Mouse (Mus musculus) thymus, postnatal 10 days (tissue): Measurements from ENCODE around the gene Gm10320.

ENCODE experiments used
- DNase-seq, 2 experiments: peaks; one replicate each; pipeline ENCODE4 v3.0.0; 2021; ENCODE audit warnings: low spot score in 2 of 2

The Gm10320 gene

GRCm38 (mm10) chr13:98503601-98504000 is 11.8 kb upstream of the Gm10320 start:
- DNase-seq = no peak

GRCm38 (mm10) chr13:98502813-98503341 is 11.1 kb upstream of the Gm10320 start:
- DNase-seq = no peak

GRCm38 (mm10) chr13:98502236-98502812 is 10.5 kb upstream of the Gm10320 start:
- DNase-seq = no peak

- DNase-seq = no peak
Measured at GRCm38 (mm10) chr13:98501321-98501720, 9.5 kb upstream of the Gm10320 start.

- DNase-seq = no peak
Measured at GRCm38 (mm10) chr13:98500471-98501125, 8.8 kb upstream of the Gm10320 start.

- no peak for DNase-seq
Measured at GRCm38 (mm10) chr13:98498561-98498960, 6.8 kb upstream of the Gm10320 start.

- no peak for DNase-seq
Measured at GRCm38 (mm10) chr13:98498080-98498479, 6.3 kb upstream of the Gm10320 start.

GRCm38 (mm10) chr13:98496917-98497870 is 5.4 kb upstream of the Gm10320 start:
- no peak for DNase-seq

- DNase-seq = no peak
Measured at GRCm38 (mm10) chr13:98494492-98495064, 2.8 kb upstream of the Gm10320 start.

- no peak for DNase-seq
Measured at GRCm38 (mm10) chr13:98492569-98493255, 911 bp upstream of the Gm10320 start.

- DNase-seq = no peak
Measured at GRCm38 (mm10) chr13:98486726-98487125, 5.1 kb downstream of the Gm10320 start.

- DNase-seq = no peak
Measured at GRCm38 (mm10) chr13:98486161-98486560, 5.6 kb downstream of the Gm10320 start.

GRCm38 (mm10) chr13:98485440-98485839 is 6.4 kb downstream of the Gm10320 start:
- no peak for DNase-seq

GRCm38 (mm10) chr13:98477991-98478390 is 13.8 kb downstream of the Gm10320 start:
- no peak for DNase-seq

GRCm38 (mm10) chr13:98476839-98477495 is 14.8 kb downstream of the Gm10320 start:
- no peak for DNase-seq

GRCm38 (mm10) chr13:98476175-98476838 is 15.5 kb downstream of the Gm10320 start:
- no peak for DNase-seq

GRCm38 (mm10) chr13:98475681-98476080 is 16.1 kb downstream of the Gm10320 start:
- no peak for DNase-seq

- no peak for DNase-seq
Measured at GRCm38 (mm10) chr13:98473034-98473433, 18.8 kb downstream of the Gm10320 start.

GRCm38 (mm10) chr13:98471756-98472155 is 20.0 kb downstream of the Gm10320 start:
- no peak for DNase-seq

- DNase-seq = no peak
Measured at GRCm38 (mm10) chr13:98470321-98470720, 21.5 kb downstream of the Gm10320 start.
